Comparison of ENCODE assay signal across 20 mouse cellular contexts in genomic region chr2:103846875-103847274, GRCm38 (mm10).
"Had no signal": no experiment of that assay in that cellular context is flagged by ENCODE, and none has a peak within 500 bp of the region (broad histone marks: within the 10 kb centered on the region; RNA-seq: fewer than 3 reads in every experiment).

No protein-coding gene starts in this region.

- H3K36me3 ChIP-seq: liver, embryonic 15.5 days; midbrain, embryonic 10.5 days; midbrain, embryonic 12.5 days; neural tube, embryonic 13.5 days; neural tube, embryonic 15.5 days had no signal

- H3K9ac ChIP-seq: liver, embryonic 15.5 days; lung, embryonic 14.5 days; midbrain, embryonic 12.5 days; neural tube, embryonic 13.5 days; neural tube, embryonic 15.5 days had no signal

- H3K27ac ChIP-seq: liver, embryonic 15.5 days; midbrain, embryonic 10.5 days; midbrain, embryonic 12.5 days; neural tube, embryonic 13.5 days; neural tube, embryonic 15.5 days had no signal

- H3K27me3 ChIP-seq: liver, embryonic 15.5 days; midbrain, embryonic 12.5 days; neural tube, embryonic 13.5 days; neural tube, embryonic 15.5 days had no signal

- H3K4me2 ChIP-seq: liver, embryonic 15.5 days; lung, embryonic 14.5 days; midbrain, embryonic 12.5 days; neural tube, embryonic 13.5 days; neural tube, embryonic 15.5 days had no signal

- DNase-seq: lung, adult 18-20 months; lung, embryonic 14.5 days; lung, postnatal 10 days; lung, postnatal 4 days; midbrain, embryonic 14.5 days; retina, postnatal 1 day; right cerebral cortex, adult 18-20 months; right cerebral cortex, postnatal 25 days; right cerebral cortex, postnatal 4 days; spleen, adult 18-20 months; thymus, adult 18-20 months; thymus, postnatal 14 days; thymus, postnatal 36 days had no signal

- ATAC-seq: midbrain, embryonic 16.5 days had no signal

- H3K9me3 ChIP-seq: liver, embryonic 15.5 days; midbrain, embryonic 10.5 days; neural tube, embryonic 13.5 days; neural tube, embryonic 15.5 days had no signal

- H3K4me1 ChIP-seq: liver, embryonic 15.5 days; midbrain, embryonic 10.5 days; midbrain, embryonic 12.5 days; neural tube, embryonic 13.5 days; neural tube, embryonic 15.5 days had no signal

- H3K4me3 ChIP-seq: liver, embryonic 15.5 days; midbrain, embryonic 10.5 days; midbrain, embryonic 12.5 days; myocyte; neural tube, embryonic 13.5 days; neural tube, embryonic 15.5 days had no signal
